Mouse (Mus musculus): ENCODE measurements at regions not wholly inside any gene's neighbourhood (a gene's known extent, or its start where the extent isn't known, plus 50 kb on each side); places are given as distances from the start of the nearest gene placed in this dataset.

DNA sequence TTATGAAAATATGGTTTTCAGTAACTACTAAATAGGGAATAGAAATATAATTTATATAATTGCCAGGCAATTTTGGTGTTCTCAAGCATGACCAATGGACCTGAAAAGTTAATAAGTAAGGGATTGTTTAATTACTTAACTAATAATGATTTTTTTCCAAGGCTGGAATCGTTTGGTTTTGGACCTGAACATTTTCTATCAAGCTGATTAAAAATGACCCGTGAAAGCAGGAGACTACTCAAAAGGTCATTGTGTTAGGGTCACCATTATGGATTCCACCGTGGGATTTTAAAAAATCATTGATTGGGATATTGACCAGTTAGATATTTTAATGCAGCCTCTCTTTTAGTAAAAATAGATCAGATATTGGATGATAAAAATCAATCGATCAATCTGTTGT is 416.9 kb downstream of the Pik3r1 start:
- H3K4me3 ChIP-seq (ENCODE audit: low read depth, low read length), result no peak overlapping the region
- no peaks in the 10 kb centered on the region for H3K9me3 ChIP-seq (replicated peaks)
- no peaks in the 10 kb centered on the region for H3K4me1 ChIP-seq (ENCODE audit: insufficient read depth, low read depth, low read length)
- H3K27me3 ChIP-seq (ENCODE audit: insufficient read depth, low read length), result no peaks in the 10 kb centered on the region
- DNase-seq (ENCODE audit: low spot score) (no peak), ATAC-seq (ENCODE audit: extremely low read depth, insufficient number of reproducible peaks, low FRiP score, poor library complexity, severe bottlenecking) (no peak)
- TF ChIP-seq TAL1 (conservative IDR thresholded peaks at IDR 0.05; ENCODE audit: low read depth, low read length) (no peak), GATA2 (IDR thresholded peaks at IDR 0.05; ENCODE audit: borderline replicate concordance, low read depth, low read length) (no peak), CTCF (IDR thresholded peaks at IDR 0.05; ENCODE audit: low read depth, low read length) (no peak), GATA1 (IDR thresholded peaks at IDR 0.05; ENCODE audit: borderline replicate concordance, low read length) (no peak), POLR2AphosphoS5 (IDR thresholded peaks at IDR 0.05; ENCODE audit: insufficient replicate concordance, low read depth, low read length) (no peak)
- H3K36me3 ChIP-seq (replicated peaks), result no peaks in the 10 kb centered on the region

DNA sequence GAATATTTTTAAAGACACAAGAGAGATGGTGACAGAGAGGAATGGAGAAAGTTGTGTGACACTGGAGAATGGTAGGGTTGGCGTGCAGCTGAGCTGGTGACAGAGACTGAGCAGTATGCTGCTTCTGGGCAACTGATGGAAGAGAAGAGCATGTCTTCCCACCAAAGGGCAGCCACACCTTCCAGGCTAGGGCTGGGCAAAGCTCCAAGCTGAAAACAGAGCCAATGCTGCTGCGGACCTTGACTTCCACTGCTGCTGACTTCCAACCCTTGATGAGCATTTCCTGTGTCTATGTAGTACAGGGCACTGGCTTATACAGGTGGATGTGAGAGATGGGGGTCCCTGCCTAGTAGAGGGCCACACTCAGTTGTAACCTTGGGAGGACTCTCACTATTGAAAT is 418.7 kb downstream of the Pik3r1 start:
- DNase-seq (ENCODE audit: low spot score) (no peak), ATAC-seq (ENCODE audit: extremely low read depth, insufficient number of reproducible peaks, low FRiP score, poor library complexity, severe bottlenecking) (no peak)
- TF ChIP-seq GATA1 (IDR thresholded peaks at IDR 0.05; ENCODE audit: borderline replicate concordance, low read length) (no peak), CTCF (IDR thresholded peaks at IDR 0.05; ENCODE audit: low read depth, low read length) (no peak), GATA2 (IDR thresholded peaks at IDR 0.05; ENCODE audit: borderline replicate concordance, low read depth, low read length) (no peak), POLR2AphosphoS5 (IDR thresholded peaks at IDR 0.05; ENCODE audit: insufficient replicate concordance, low read depth, low read length) (no peak), TAL1 (conservative IDR thresholded peaks at IDR 0.05; ENCODE audit: low read depth, low read length) (no peak)
- Histone ChIP-seq H3K9me3 (replicated peaks) (no peaks in the 10 kb centered on the region), H3K4me1 (ENCODE audit: insufficient read depth, low read depth, low read length) (no peaks in the 10 kb centered on the region), H3K36me3 (replicated peaks) (no peaks in the 10 kb centered on the region), H3K4me3 (ENCODE audit: low read depth, low read length) (no peak overlapping the region; the same call in 1 of the 2 replicates), H3K27me3 (ENCODE audit: insufficient read depth, low read length) (no peaks in the 10 kb centered on the region)

DNA sequence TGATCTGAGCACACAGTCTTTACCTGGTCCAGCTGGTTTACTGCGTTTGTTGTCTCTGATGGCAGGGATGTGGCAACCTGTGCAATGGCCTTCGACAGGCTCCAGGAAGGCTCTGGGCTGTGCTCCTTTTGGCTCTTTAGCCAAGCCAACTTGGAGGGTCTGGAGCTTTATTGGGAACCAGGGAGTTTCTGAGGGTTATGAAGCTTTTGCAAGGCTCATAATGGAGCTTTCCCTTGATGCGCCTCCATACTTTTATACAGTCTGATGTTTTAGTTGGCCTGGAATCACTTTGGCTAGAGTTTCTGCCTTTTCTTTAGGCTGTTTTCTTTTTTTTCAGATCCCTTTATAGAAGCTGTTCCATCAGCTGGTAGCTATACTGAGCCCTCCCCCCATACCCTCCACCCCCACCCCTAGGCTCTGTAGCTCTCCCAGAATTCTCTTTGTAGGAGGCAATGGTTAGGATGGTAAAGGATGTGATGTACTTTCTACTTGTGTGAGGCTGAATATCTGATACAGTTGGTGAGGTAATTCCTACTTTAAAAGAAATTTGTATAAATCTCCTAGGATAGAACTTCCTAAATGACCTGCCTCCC is 429.6 kb downstream of the Pik3r1 start:
- no peaks in the 10 kb centered on the region for H3K36me3 ChIP-seq (replicated peaks)
- no peaks in the 10 kb centered on the region for H3K4me1 ChIP-seq (ENCODE audit: insufficient read depth, low read depth, low read length)
- H3K4me3 ChIP-seq (ENCODE audit: low read depth, low read length), result no peak overlapping the region
- no peaks in the 10 kb centered on the region for H3K9me3 ChIP-seq (replicated peaks)
- TF ChIP-seq CTCF (IDR thresholded peaks at IDR 0.05; ENCODE audit: low read depth, low read length) (no peak), POLR2AphosphoS5 (IDR thresholded peaks at IDR 0.05; ENCODE audit: insufficient replicate concordance, low read depth, low read length) (no peak), GATA2 (IDR thresholded peaks at IDR 0.05; ENCODE audit: borderline replicate concordance, low read depth, low read length) (no peak), GATA1 (IDR thresholded peaks at IDR 0.05; ENCODE audit: borderline replicate concordance, low read length) (no peak), TAL1 (conservative IDR thresholded peaks at IDR 0.05; ENCODE audit: low read depth, low read length) (no peak)
- no peaks in the 10 kb centered on the region for H3K27me3 ChIP-seq (ENCODE audit: insufficient read depth, low read length)
- DNase-seq (ENCODE audit: low spot score) (no peak), ATAC-seq (ENCODE audit: extremely low read depth, insufficient number of reproducible peaks, low FRiP score, poor library complexity, severe bottlenecking) (no peak)

DNA sequence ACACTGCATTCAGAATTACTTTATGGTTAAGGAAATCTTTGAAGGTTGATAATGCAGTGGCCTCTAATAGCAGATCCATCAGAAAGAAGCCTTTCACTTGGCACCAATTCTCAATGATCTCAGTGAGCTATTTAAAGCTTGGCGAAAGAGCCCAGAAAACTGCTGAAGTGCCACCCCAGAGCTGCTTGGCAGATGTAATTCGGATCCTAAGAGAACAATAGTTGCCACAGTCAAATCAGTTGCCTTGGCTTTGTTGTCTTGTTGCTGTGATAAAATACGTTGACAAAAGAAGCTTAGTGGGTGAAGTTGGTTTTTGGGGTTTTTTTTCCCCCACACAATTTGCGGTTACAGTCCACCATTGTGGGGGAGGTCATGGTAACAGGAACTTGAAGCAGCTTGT is 449.4 kb downstream of the Pik3r1 start:
- TF ChIP-seq GATA1 (IDR thresholded peaks at IDR 0.05; ENCODE audit: borderline replicate concordance, low read length) (no peak), CTCF (IDR thresholded peaks at IDR 0.05; ENCODE audit: low read depth, low read length) (no peak), TAL1 (conservative IDR thresholded peaks at IDR 0.05; ENCODE audit: low read depth, low read length) (no peak), GATA2 (IDR thresholded peaks at IDR 0.05; ENCODE audit: borderline replicate concordance, low read depth, low read length) (no peak), POLR2AphosphoS5 (IDR thresholded peaks at IDR 0.05; ENCODE audit: insufficient replicate concordance, low read depth, low read length) (no peak)
- Histone ChIP-seq H3K27me3 (ENCODE audit: insufficient read depth, low read length) (peaks cover 3% of the 10 kb centered on the region; the same call in 1 of the 2 replicates), H3K4me1 (ENCODE audit: insufficient read depth, low read depth, low read length) (no peaks in the 10 kb centered on the region), H3K4me3 (ENCODE audit: low read depth, low read length) (no peak overlapping the region), H3K36me3 (replicated peaks) (no peaks in the 10 kb centered on the region), H3K9me3 (replicated peaks) (no peaks in the 10 kb centered on the region)
- no peak for ATAC-seq (ENCODE audit: extremely low read depth, insufficient number of reproducible peaks, low FRiP score, poor library complexity, severe bottlenecking)
- no peak for DNase-seq (ENCODE audit: low spot score)

DNA sequence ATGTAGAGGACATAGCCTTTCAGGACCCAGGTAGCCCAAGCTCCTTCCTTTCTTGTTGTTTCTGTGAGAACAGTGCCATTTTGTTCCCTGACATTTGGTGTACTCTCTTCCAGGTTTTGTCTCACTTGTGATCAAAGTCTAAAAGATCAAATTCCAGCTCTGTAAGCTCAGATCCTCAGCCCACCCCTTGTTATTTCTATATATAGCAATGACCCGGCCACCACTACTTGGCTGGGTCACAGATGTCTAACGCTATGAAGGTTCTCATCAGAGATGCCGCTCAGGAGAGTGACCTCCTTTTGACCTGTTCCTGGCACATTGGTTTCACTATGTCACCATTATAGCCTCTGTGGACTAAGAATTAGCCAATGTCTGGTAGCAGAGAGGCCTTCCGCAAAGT is 451.7 kb downstream of the Pik3r1 start:
- Histone ChIP-seq H3K36me3 (replicated peaks) (no peaks in the 10 kb centered on the region), H3K4me1 (ENCODE audit: insufficient read depth, low read depth, low read length) (no peaks in the 10 kb centered on the region), H3K4me3 (ENCODE audit: low read depth, low read length) (no peak overlapping the region), H3K27me3 (ENCODE audit: insufficient read depth, low read length) (no peaks in the 10 kb centered on the region; the same call in 1 of the 2 replicates), H3K9me3 (replicated peaks) (no peaks in the 10 kb centered on the region)
- DNase-seq (ENCODE audit: low spot score) (no peak), ATAC-seq (ENCODE audit: extremely low read depth, insufficient number of reproducible peaks, low FRiP score, poor library complexity, severe bottlenecking) (no peak)
- no peak for TF ChIP-seq GATA2 (IDR thresholded peaks at IDR 0.05; ENCODE audit: borderline replicate concordance, low read depth, low read length)
- no peak for TF ChIP-seq POLR2AphosphoS5 (IDR thresholded peaks at IDR 0.05; ENCODE audit: insufficient replicate concordance, low read depth, low read length)
- no peak for TF ChIP-seq GATA1 (IDR thresholded peaks at IDR 0.05; ENCODE audit: borderline replicate concordance, low read length)
- TF ChIP-seq TAL1 (conservative IDR thresholded peaks at IDR 0.05; ENCODE audit: low read depth, low read length), result no peak
- TF ChIP-seq CTCF (IDR thresholded peaks at IDR 0.05; ENCODE audit: low read depth, low read length), result no peak

DNA sequence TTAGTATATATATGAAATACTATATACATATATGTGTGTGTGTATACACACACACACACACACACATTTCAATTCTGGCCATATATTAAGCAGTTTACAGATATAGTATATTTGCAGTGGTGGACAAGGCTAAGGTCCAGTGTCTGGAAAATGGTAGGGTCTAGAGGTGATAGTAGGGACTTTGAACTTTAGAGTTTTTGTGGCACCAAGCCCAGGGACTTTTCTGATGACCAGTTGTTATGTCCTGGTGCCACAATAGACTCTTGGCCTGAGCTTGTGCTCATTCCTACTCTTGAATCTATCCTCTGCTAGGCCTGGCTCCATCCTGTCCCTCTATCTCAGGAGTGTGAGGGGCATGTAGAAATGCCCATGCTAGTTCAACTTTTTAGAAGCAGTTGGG is 454.0 kb downstream of the Pik3r1 start:
- Histone ChIP-seq H3K4me3 (ENCODE audit: low read depth, low read length) (no peak overlapping the region), H3K27me3 (ENCODE audit: insufficient read depth, low read length) (peaks cover 7% of the 10 kb centered on the region), H3K36me3 (replicated peaks) (no peaks in the 10 kb centered on the region), H3K4me1 (ENCODE audit: insufficient read depth, low read depth, low read length) (no peaks in the 10 kb centered on the region), H3K9me3 (replicated peaks) (no peaks in the 10 kb centered on the region)
- no peak for TF ChIP-seq GATA1 (IDR thresholded peaks at IDR 0.05; ENCODE audit: borderline replicate concordance, low read length)
- TF ChIP-seq CTCF (IDR thresholded peaks at IDR 0.05; ENCODE audit: low read depth, low read length), result no peak
- TF ChIP-seq GATA2 (IDR thresholded peaks at IDR 0.05; ENCODE audit: borderline replicate concordance, low read depth, low read length), result no peak
- no peak for TF ChIP-seq TAL1 (conservative IDR thresholded peaks at IDR 0.05; ENCODE audit: low read depth, low read length)
- no peak for TF ChIP-seq POLR2AphosphoS5 (IDR thresholded peaks at IDR 0.05; ENCODE audit: insufficient replicate concordance, low read depth, low read length)
- DNase-seq (ENCODE audit: low spot score) (no peak), ATAC-seq (ENCODE audit: extremely low read depth, insufficient number of reproducible peaks, low FRiP score, poor library complexity, severe bottlenecking) (no peak)

Data from G1E (cell line).